Mouse (Mus musculus) spleen, postnatal 4 days (tissue): ENCODE data around the gene Tirap.

Experiments used
- DNase-seq, 2 experiments: peaks; one replicate each; pipeline ENCODE4 v3.0.0; 2022; ENCODE audit warnings: low spot score in 2 of 2

Gene Tirap

DNA sequence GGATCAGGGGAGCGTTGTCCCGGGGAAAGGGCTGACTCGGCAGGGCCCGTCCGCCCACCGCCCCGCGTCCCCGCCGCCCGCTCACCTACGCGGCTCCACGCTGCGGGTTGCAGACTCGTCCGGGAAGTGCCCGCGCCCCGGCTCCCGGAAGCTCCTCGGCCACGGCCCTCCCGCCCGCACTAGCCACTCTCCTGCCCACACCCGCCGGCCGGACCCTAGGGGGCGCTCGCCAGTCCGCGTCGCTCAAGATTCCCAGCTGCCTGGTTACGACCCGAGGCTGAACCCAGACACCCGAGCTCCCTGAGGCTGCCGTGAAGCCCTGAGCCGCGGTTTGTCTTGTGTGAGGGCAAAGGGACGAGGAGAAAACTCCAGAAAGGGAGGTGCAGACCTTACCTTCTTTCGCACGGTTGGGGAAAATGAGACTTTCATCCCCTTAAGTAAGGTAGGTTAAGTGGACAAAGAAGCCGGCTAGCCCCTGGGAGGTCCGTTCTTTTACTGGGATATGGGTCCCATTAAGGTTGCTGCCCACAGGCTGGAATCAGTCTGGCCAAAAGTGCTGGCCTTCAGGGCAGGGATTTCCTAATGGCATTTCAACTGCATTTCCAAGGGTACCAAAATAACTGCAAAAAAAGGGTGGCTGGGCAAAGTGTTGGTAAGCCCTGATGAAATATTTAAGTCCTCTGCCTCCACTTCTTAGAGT, at the start of gene Tirap, which contains the start of gene Srpr:
Tirap (minus strand) TSS at position 520 of the 700 bp plus-strand sequence.
Srpr (plus strand) TSS at position 404 of the 700 bp plus-strand sequence.
- peak; percentile 93 to 98 for DNase-seq

DNA sequence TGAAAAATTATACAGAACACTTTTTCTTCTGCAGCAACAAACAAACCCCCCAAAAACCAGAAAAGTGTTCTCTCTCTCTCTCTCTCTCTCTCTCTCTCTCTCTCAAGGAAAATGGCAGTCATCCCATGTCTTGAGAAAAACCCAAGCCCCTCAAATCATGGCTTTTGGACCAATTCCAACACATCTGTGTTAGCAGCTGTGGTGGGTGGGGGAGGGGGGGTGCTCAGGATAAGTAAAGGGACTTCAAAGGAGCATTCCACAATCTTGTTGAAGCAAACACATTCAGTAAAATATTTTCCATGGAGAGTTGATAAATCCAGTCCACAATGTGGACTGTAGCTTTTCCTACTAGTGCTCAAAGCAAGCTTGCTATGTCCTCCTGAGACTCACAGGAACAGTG, 49.4 kb upstream of the Tirap start:
- no peak for DNase-seq

DNA sequence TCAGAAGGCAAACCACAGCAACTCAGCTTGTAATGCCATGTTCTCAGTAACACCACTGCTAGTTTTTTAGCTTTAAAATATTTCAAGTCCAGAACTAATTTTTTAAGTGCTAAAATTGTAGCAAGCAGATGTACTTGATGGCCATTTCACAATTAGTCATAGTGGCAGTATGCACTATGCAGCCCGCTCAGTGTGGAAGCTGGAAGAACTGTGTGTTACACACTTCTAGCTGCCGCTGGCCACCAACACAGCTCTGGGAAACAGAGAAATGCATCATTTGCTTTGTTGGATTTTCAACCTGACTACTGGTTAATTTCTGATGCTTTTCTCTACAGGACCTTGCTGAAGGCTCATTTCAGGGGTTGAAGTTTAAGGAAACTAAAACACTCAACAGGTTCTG, 47.3 kb upstream of the Tirap start:
- DNase-seq, result no peak

- DNase-seq, result no peak
Measured at GRCm38 (mm10) chr9:35239734-35240133, 39.6 kb upstream of the Tirap start.

- DNase-seq, result no peak
Measured at GRCm38 (mm10) chr9:35238915-35239571, 39.0 kb upstream of the Tirap start.

DNA sequence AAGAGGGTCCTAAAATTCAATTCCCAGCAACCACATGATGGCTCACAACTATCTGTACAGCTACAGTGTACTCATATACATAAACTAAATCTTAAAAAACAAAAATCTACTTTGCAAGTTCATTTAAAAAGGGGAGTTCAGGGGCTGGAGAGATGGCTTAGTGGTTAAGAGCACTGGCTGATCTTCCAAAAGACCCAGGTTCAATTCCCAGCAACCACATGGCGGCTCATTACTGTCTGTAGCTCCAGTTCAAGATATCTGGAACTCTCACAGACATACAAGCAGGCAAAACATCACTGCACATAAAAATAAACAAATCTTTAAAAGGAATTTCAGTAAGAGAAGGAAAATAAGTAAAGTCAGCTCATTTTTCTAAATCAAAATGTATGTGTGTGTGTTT, 38.3 kb upstream of the Tirap start:
- DNase-seq, result no peak

DNA sequence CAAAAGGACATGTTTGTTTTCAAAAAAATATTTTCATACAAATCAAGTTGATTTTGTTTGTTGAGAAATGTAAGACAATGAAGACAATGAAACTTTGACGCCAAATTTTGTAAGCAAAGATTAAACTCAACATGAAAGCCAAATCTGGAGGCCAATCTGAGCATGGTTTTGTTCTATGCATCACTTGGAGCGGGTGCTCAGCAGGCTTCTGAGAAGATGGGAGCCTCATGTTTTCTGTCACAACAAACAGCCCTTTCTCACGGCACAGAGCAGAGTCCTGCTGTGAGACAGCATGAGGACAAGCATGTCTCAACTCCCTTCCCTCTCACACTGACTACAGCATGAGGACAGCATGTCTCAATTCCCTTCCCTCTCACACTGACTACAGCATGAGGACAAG, 35.9 kb upstream of the Tirap start:
- no peak for DNase-seq

- DNase-seq, result no peak
Measured at GRCm38 (mm10) chr9:35228671-35229070, 28.6 kb upstream of the Tirap start.

DNA sequence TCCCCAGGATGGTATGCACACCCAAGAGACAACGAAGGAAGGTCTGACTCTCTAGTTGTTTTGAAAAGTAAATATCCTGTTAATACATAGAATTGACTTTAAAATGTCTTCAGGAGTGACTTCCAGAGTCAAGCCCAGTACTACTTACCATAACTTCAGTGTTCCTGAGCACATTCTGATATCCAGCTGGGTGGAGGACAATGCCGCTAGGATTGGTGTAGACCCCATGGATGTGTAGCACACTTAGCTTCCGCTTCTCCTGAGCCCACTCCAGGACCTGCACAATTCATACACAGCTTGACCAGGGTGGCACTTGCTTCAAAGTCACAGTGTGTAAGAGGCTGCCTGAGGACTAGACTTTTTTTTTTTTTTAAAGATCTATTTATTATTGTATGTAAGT, 23.4 kb upstream of the Tirap start:
- DNase-seq, result no peak

DNA sequence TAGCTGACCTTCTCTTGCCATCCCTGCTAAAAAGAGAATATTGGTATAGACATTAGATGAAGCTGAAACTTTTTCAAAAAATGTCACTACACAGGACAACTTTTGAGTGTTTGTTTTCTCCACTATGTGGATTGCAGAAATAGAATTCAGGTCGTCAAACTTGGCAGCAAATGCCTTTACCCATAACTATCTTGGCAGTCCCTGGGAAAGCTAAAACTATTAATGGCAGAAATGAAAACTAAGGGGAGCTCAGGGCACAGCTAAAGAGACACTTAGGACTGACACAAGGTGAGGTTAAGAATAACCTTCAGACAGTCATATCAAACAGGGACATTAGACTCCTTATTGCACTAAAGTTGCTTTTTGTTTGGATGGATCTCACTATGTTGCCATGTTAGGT, 17.9 kb upstream of the Tirap start:
- DNase-seq, result no peak

DNA sequence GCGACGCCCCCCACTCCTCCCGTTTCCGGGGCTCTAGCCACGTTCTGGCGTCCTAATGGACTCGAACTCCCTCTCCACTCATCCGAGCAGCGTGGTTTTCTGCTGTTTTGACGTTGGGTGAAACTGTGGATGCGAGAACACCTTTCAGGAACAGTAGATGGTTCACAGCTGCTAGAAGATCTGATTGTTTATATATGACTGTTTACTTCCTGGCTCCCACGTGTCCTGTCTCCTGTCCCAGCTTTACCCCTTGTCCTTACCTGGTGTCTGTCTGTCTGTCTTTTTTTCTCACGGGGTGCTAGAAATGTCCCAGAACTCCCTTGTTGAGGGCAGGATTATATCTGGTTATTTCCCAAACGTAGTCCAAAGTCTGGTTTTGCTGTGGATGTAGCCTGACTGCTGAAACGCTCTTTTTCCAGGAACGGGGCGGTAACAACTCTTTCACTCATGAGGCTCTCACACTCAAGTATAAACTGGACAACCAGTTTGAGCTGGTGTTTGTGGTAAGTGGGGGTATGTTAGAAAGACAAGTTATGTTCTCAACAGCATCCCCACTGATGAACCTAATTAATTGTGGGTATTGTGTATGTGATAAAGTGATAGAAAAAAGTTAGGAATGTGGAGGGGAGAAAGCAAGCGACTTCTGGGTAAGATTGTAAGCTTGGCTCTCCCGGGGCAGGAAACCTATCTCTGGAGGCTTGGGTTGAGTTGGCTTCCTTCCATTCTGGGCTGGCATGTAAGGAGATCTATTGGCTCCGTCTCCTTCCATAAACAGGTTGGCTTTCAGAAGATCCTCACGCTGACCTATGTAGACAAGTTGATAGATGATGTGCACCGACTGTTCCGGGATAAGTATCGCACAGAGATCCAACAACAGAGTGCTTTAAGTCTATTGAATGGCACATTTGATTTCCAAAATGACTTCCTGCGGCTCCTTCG, 11.8 kb upstream of the Tirap start:
- no peak for DNase-seq

GRCm38 (mm10) chr9:35210542-35211474, 10.7 kb upstream of the Tirap start, which contains the start of gene Foxred1:
Foxred1 (minus strand) TSS chr9:35211055.
- DNase-seq, result peak; percentile 99

GRCm38 (mm10) chr9:35204421-35204820, 4.3 kb upstream of the Tirap start:
- DNase-seq, result no peak

- no peak for DNase-seq
Measured at GRCm38 (mm10) chr9:35203536-35203935, 3.4 kb upstream of the Tirap start.

GRCm38 (mm10) chr9:35200529-35201060, 504 bp upstream of the Tirap start:
- DNase-seq, result no peak

DNA sequence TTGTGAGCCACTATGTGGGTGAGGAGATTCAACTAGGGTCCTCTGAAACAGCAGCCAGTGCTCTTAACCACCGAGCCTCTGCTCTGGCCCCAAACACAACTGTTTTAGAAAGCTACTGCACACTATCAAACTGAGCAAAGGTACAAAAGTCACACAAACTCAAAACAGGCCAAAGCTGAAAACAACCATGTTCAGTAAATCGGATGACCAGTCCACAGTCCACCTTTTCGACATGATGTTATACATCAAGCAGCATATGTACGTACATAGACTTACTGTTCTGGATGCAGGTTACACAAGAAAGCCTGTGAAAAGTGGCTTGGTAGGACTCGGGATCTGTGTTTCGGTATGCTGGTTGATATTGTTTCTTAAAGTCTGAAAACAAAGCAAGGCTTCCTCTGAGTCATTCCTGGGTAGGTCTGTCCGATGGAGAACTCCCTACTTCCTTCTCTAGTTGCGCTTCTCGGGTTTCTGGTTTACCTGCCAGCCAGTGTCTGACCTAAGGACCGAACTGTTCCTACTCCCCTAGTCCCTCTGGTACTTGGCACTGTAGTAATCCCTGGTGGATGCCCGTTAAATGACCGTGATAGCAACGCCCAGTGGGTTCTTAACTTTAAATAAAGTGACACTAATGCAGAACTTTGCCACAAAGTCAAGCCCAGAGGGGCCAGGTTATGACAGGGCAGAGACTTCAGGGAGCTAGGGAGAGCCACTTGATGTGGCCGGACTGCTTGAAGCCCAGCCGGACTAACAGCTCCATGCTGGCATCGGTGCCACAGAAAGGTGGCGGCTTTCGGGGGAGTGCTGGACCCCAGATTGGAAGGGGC, 933 bp downstream of the Tirap start:
- no peak for DNase-seq

- DNase-seq, result no peak
Measured at GRCm38 (mm10) chr9:35198351-35198750, 1.7 kb downstream of the Tirap start.

DNA sequence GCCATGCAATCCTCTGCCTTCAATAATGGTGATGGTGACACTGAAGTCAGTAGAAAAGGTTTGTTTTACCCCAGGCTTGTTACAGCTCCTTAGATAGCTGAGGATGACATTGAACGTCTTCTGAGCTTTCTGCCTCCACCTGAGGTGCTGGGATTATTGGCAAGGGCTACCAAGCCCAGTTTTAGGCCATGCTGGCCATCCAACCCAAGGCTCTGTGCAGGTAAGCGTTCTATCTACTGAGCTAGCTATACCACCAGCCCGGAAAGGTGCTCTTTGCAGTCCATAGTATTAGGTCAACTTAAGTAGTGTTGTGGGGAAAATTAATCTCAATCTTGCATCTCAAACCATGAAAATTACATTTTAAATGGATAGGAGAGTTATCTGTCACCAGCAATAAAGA, 2.5 kb downstream of the Tirap start:
- DNase-seq, result no peak

DNA sequence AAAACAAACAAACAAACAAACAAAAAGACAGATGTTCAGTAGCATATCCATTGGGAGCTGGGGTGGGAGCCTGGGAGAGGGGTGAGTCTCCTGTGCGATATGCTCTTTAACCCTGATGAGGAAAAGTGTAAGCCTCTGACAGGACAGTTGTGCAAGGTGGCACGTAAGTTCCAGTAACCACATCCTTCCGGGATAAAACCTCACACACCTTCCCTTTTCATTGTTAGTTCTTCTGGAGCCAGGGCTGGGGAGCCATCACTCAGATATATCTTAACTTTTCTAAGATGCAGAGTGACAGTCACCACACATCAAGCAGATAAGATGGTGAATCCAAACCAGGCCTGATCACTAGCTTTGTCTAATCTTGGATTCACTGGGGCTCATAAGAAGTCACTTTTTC, 6.0 kb downstream of the Tirap start:
- DNase-seq, result no peak

GRCm38 (mm10) chr9:35192983-35193542, 7.0 kb downstream of the Tirap start:
- DNase-seq, result no peak
